Mouse (Mus musculus): ENCODE results near the gene Vmn1r130. TPM values are rescaled to one million over a fixed set of nuclear protein-coding genes. Genes with fewer than 3 reads are reported as not detected.
"Not testable (repeated sequence)": the region's sequence is repeated elsewhere in the genome, so short reads cannot be mapped to it uniquely, and the experiment has no call there.

Vmn1r130 gene
- total RNA-seq (2012; rRNA removed) (not detected in 2 replicates), polyA plus RNA-seq (2012; ENCODE audit: insufficient read depth in 1 of 2, insufficient read length in 2 of 2, low read depth in 1 of 2, low replicate concordance in 2 of 2, missing spikeins in 1 of 2) (not detected)

DNA sequence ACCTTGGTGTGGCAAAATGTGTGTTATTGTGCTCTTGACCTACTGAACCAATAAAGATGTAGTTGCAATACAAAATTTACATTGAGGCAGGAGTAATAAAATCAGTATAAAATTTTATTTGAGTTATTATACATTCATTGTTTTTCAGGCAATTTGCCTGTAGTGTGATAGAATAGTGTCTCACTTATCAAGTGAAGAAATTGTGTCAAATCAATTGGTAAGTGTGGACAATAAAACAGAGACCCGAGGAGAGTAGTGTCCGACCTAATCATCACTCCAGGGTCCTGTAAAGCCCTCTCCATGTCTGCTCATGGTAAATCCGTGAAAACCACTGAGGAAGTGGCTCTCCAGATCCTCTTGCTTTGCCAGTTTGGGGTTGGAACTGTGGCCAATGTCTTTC lies at the start of gene Vmn1r130:
TSS of gene Vmn1r130 (plus strand) at position 301 of the 400 bp plus-strand sequence.
- H3K79me2 ChIP-seq (ENCODE audit: control insufficient read depth, insufficient read depth, low read length, poor library complexity); H3K9ac ChIP-seq (ENCODE audit: control insufficient read depth, low read depth, low read length, poor library complexity, severe bottlenecking); H3K9me3 ChIP-seq (replicated peaks; ENCODE audit: insufficient read depth, low read length); DNase-seq (ENCODE audit: low read depth, low spot score); H3K36me3 ChIP-seq (ENCODE audit: control insufficient read depth in 1 of 2, insufficient read depth in 2 of 2, low read length in 2 of 2); H3K27me3 ChIP-seq (ENCODE audit: control insufficient read depth in 1 of 2, insufficient read depth in 2 of 2, low read length in 2 of 2); H3K27ac ChIP-seq (ENCODE audit: control insufficient read depth, low read depth, low read length); H3K4me3 ChIP-seq (ENCODE audit: control insufficient read depth in 1 of 2, insufficient read depth in 1 of 2, low read depth in 2 of 2, low read length in 2 of 2); H3K4me1 ChIP-seq (ENCODE audit: control insufficient read depth in 1 of 2, insufficient read depth in 2 of 2, low read length in 2 of 2): not testable (repeated sequence)

GRCm38 (mm10) chr7:21545990-21546389 lies 34.4 kb downstream of the Vmn1r130 start, which contains the start of gene Vmn1r131:
TSS of gene Vmn1r131 (minus strand) at chr7:21546090.
- H3K36me3 ChIP-seq (ENCODE audit: control insufficient read depth in 1 of 2, insufficient read depth in 2 of 2, low read length in 2 of 2); H3K79me2 ChIP-seq (ENCODE audit: control insufficient read depth, insufficient read depth, low read length, poor library complexity); H3K9ac ChIP-seq (ENCODE audit: control insufficient read depth, low read depth, low read length, poor library complexity, severe bottlenecking); DNase-seq (ENCODE audit: low read depth, low spot score); H3K4me3 ChIP-seq (ENCODE audit: control insufficient read depth in 1 of 2, insufficient read depth in 1 of 2, low read depth in 2 of 2, low read length in 2 of 2); H3K9me3 ChIP-seq (replicated peaks; ENCODE audit: insufficient read depth, low read length); H3K4me1 ChIP-seq (ENCODE audit: control insufficient read depth in 1 of 2, insufficient read depth in 2 of 2, low read length in 2 of 2); H3K27me3 ChIP-seq (ENCODE audit: control insufficient read depth in 1 of 2, insufficient read depth in 2 of 2, low read length in 2 of 2); H3K27ac ChIP-seq (ENCODE audit: control insufficient read depth, low read depth, low read length): not testable (repeated sequence)

Other genes starting within 250 kb of the Vmn1r130 start
- not detected in 2 replicates for gene Vmn1r125, start 239.6 kb upstream of the Vmn1r130 start, total RNA-seq (2012; rRNA removed)
- gene Vmn1r125, start 239.6 kb upstream of the Vmn1r130 start, polyA plus RNA-seq (2012; ENCODE audit: insufficient read depth in 1 of 2, insufficient read length in 2 of 2, low read depth in 1 of 2, low replicate concordance in 2 of 2, missing spikeins in 1 of 2) = not detected
- not detected in 2 replicates for gene Vmn1r126, start 210.3 kb upstream of the Vmn1r130 start, total RNA-seq (2012; rRNA removed)
- gene Vmn1r126, start 210.3 kb upstream of the Vmn1r130 start, polyA plus RNA-seq (2012; ENCODE audit: insufficient read depth in 1 of 2, insufficient read length in 2 of 2, low read depth in 1 of 2, low replicate concordance in 2 of 2, missing spikeins in 1 of 2) = not detected
- gene Vmn1r127, start 191.9 kb upstream of the Vmn1r130 start, total RNA-seq (2012; rRNA removed) = not detected in 2 replicates
- gene Vmn1r127, start 191.9 kb upstream of the Vmn1r130 start, polyA plus RNA-seq (2012; ENCODE audit: insufficient read depth in 1 of 2, insufficient read length in 2 of 2, low read depth in 1 of 2, low replicate concordance in 2 of 2, missing spikeins in 1 of 2) = not detected
- gene Vmn1r128, start 162.4 kb upstream of the Vmn1r130 start, total RNA-seq (2012; rRNA removed) = not detected in 2 replicates
- gene Vmn1r128, start 162.4 kb upstream of the Vmn1r130 start, polyA plus RNA-seq (2012; ENCODE audit: insufficient read depth in 1 of 2, insufficient read length in 2 of 2, low read depth in 1 of 2, low replicate concordance in 2 of 2, missing spikeins in 1 of 2) = not detected
- gene Vmn1r129, start 150.5 kb upstream of the Vmn1r130 start, total RNA-seq (2012; rRNA removed) = not detected in 2 replicates
- not detected for gene Vmn1r129, start 150.5 kb upstream of the Vmn1r130 start, polyA plus RNA-seq (2012; ENCODE audit: insufficient read depth in 1 of 2, insufficient read length in 2 of 2, low read depth in 1 of 2, low replicate concordance in 2 of 2, missing spikeins in 1 of 2)
- not detected in 2 replicates for gene Gm6882, start 79.0 kb upstream of the Vmn1r130 start, total RNA-seq (2012; rRNA removed)
- not detected for gene Gm6882, start 79.0 kb upstream of the Vmn1r130 start, polyA plus RNA-seq (2012; ENCODE audit: insufficient read depth in 1 of 2, insufficient read length in 2 of 2, low read depth in 1 of 2, low replicate concordance in 2 of 2, missing spikeins in 1 of 2)
- gene Vmn1r131, start 34.3 kb downstream of the Vmn1r130 start, total RNA-seq (2012; rRNA removed) = not detected in 2 replicates
- not detected for gene Vmn1r131, start 34.3 kb downstream of the Vmn1r130 start, polyA plus RNA-seq (2012; ENCODE audit: insufficient read depth in 1 of 2, insufficient read length in 2 of 2, low read depth in 1 of 2, low replicate concordance in 2 of 2, missing spikeins in 1 of 2)
- gene Vmn1r132, start 102.3 kb downstream of the Vmn1r130 start, total RNA-seq (2012; rRNA removed) = not detected in 2 replicates
- not detected for gene Vmn1r132, start 102.3 kb downstream of the Vmn1r130 start, polyA plus RNA-seq (2012; ENCODE audit: insufficient read depth in 1 of 2, insufficient read length in 2 of 2, low read depth in 1 of 2, low replicate concordance in 2 of 2, missing spikeins in 1 of 2)
- not detected in 2 replicates for gene Gm4175, start 249.7 kb downstream of the Vmn1r130 start, total RNA-seq (2012; rRNA removed)
- not detected for gene Gm4175, start 249.7 kb downstream of the Vmn1r130 start, polyA plus RNA-seq (2012; ENCODE audit: insufficient read depth in 1 of 2, insufficient read length in 2 of 2, low read depth in 1 of 2, low replicate concordance in 2 of 2, missing spikeins in 1 of 2)

All from MEL (cell line).